Mouse (Mus musculus) ES-CJ7 (cell line): Measurements from ENCODE around the gene Fam193a.

Experiments used
- DNase-seq: peaks from one replicate; pipeline ENCODE4 v3.0.0; 2011; ENCODE audit warnings: low read depth, low spot score

The Fam193a gene

GRCm38 (mm10) chr5:34461294-34461693 is 91.6 kb downstream of the Fam193a start:
- no peak for DNase-seq

- no peak for DNase-seq
Observed at GRCm38 (mm10) chr5:34461841-34462240, 92.1 kb downstream of the Fam193a start.

GRCm38 (mm10) chr5:34466079-34466478 is 96.3 kb downstream of the Fam193a start:
- DNase-seq, result no peak

- DNase-seq, result no peak
Observed at GRCm38 (mm10) chr5:34466648-34467047, 96.9 kb downstream of the Fam193a start.

GRCm38 (mm10) chr5:34468039-34468775 is 98.5 kb downstream of the Fam193a start:
- no peak for DNase-seq

GRCm38 (mm10) chr5:34480926-34481325 is 111.2 kb downstream of the Fam193a start:
- DNase-seq, result peak; percentile 34

GRCm38 (mm10) chr5:34485731-34486130 is 116.0 kb downstream of the Fam193a start:
- no peak for DNase-seq

- DNase-seq, result no peak
Observed at GRCm38 (mm10) chr5:34487320-34488090, 117.8 kb downstream of the Fam193a start.

- no peak for DNase-seq
Observed at GRCm38 (mm10) chr5:34488741-34489417, 119.1 kb downstream of the Fam193a start.

GRCm38 (mm10) chr5:34489418-34489787 is 119.7 kb downstream of the Fam193a start:
- no peak for DNase-seq

GRCm38 (mm10) chr5:34496745-34497144 is 127.0 kb downstream of the Fam193a start:
- no peak for DNase-seq

GRCm38 (mm10) chr5:34500886-34501285 is 131.2 kb downstream of the Fam193a start:
- DNase-seq, result no peak

- DNase-seq, result no peak
Observed at GRCm38 (mm10) chr5:34501588-34501987, 131.9 kb downstream of the Fam193a start.

- no peak for DNase-seq
Observed at GRCm38 (mm10) chr5:34502411-34502810, 132.7 kb downstream of the Fam193a start.

- no peak for DNase-seq
Observed at GRCm38 (mm10) chr5:34502821-34503220, 133.1 kb downstream of the Fam193a start.

- DNase-seq, result no peak
Observed at GRCm38 (mm10) chr5:34512486-34512885, 142.8 kb downstream of the Fam193a start.

- peak; percentile 93 for DNase-seq
Observed at GRCm38 (mm10) chr5:34513466-34514217, 143.9 kb downstream of the Fam193a start, which contains the start of gene Tnip2. Gene Tnip2 (minus strand): TSS chr5:34513991.

- DNase-seq, result no peak
Observed at GRCm38 (mm10) chr5:34514218-34514566, 144.5 kb downstream of the Fam193a start.

GRCm38 (mm10) chr5:34515096-34515495 is 145.4 kb downstream of the Fam193a start:
- no peak for DNase-seq

- DNase-seq, result peak; percentile 93
Observed at GRCm38 (mm10) chr5:34517913-34518312, 148.2 kb downstream of the Fam193a start.

- no peak for DNase-seq
Observed at GRCm38 (mm10) chr5:34519389-34519910, 149.7 kb downstream of the Fam193a start.
